Mouse (Mus musculus): Measurements from ENCODE around the gene Negr1. TPM values are rescaled to one million over a fixed set of nuclear protein-coding genes. Genes with fewer than 3 reads are reported as not detected.

Negr1 gene
- polyA plus RNA-seq, 1 experiment from 2014 or later: 8.8 TPM

GRCm38 (mm10) chr3:157066331-157066730 is 504.7 kb downstream of the Negr1 start:
- Histone ChIP-seq H3K9ac (no peak overlapping the region), H3K4me3 (no peak overlapping the region), H3K4me2 (replicated peaks) (no peak overlapping the region), H3K27ac (no peak overlapping the region), H3K9me3 (no peaks in the 10 kb centered on the region), H3K36me3 (no peaks in the 10 kb centered on the region), H3K27me3 (replicated peaks) (no peaks in the 10 kb centered on the region), H3K4me1 (no peaks in the 10 kb centered on the region)
- ATAC-seq (ENCODE audit: low FRiP score, low read depth): no peak

DNA sequence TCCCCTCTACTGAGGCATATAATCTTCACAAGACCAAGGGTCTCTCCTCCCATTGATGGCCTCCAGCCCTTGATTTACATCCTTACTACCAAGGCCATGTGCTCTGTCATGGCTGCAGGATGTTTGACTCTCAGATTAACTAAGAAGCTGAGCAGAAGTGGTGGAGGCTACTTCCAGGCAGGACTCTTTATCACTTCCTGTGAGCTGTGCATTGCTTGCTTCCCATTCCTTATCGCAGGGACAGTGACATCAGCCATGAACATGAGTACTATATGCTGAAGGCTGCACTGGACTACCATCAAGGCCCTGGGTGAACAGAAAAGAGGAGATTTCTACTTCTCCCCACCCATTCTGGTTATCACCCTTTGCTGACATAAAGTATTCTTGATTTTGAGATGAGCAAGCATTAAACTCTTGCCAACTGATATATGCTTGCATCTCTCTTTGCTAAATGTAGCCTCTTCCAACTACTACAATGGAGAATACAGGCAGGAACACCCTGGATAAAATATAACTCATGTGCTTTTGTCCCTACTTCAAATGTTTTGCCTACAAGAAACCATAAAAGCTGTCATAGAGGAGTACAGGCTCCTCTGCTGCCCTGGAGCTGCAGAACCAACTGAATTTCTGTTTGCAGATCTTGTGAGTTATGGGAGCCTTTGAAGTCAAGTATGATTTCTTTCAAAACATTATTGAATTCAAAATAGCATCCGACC is 517.8 kb downstream of the Negr1 start:
- Histone ChIP-seq H3K9ac (no peak overlapping the region), H3K27ac (no peak overlapping the region), H3K4me3 (no peak overlapping the region), H3K27me3 (replicated peaks) (no peaks in the 10 kb centered on the region), H3K36me3 (no peaks in the 10 kb centered on the region), H3K9me3 (no peaks in the 10 kb centered on the region), H3K4me2 (replicated peaks) (no peak overlapping the region), H3K4me1 (no peaks in the 10 kb centered on the region)
- 80% methylated on average over 2 of the region's 2 CpGs for WGBS
- ATAC-seq (ENCODE audit: low FRiP score, low read depth): no peak

- no peaks in the 10 kb centered on the region for H3K36me3 ChIP-seq
These were observed 518.3 kb downstream of the Negr1 start for GRCm38 (mm10) chr3:157079966-157080306.

DNA sequence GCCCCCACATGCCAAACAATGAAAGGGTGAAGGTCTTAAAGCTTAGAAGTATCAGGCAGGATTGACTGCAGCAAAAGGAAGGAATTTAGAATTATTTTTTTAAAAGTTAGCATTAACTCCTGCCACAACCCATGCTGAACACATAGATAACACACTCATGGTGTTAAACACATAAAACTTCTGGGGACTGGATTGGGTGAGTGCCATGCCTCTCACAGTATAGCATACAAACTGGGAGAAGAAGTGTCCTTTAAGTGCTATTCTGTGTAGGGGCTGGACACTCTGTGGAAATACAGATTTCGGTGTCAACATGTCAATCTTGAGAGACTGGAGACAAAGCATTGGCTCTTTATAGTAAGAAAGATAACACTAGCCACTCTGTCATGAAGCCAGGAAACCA is 519.0 kb downstream of the Negr1 start:
- H3K4me2 ChIP-seq (replicated peaks): no peak overlapping the region
- no peak for ATAC-seq (ENCODE audit: low FRiP score, low read depth)
- 92% methylated on average over 1 of the region's 1 CpGs for WGBS
- no peaks in the 10 kb centered on the region for H3K36me3 ChIP-seq
- H3K9ac ChIP-seq: no peak overlapping the region
- H3K4me1 ChIP-seq: no peaks in the 10 kb centered on the region
- H3K27ac ChIP-seq: no peak overlapping the region
- no peaks in the 10 kb centered on the region for H3K9me3 ChIP-seq
- no peak overlapping the region for H3K4me3 ChIP-seq
- H3K27me3 ChIP-seq (replicated peaks): no peaks in the 10 kb centered on the region

More at GRCm38 (mm10) chr3:157079966-157080306, 518.3 kb downstream of the Negr1 start:
- Histone ChIP-seq H3K9ac (no peak overlapping the region), H3K4me3 (no peak overlapping the region), H3K27me3 (replicated peaks) (no peaks in the 10 kb centered on the region), H3K27ac (no peak overlapping the region), H3K4me2 (replicated peaks) (no peak overlapping the region), H3K4me1 (no peaks in the 10 kb centered on the region), H3K9me3 (no peaks in the 10 kb centered on the region)
- ATAC-seq (ENCODE audit: low FRiP score, low read depth): no peak
- 69% methylated on average over 1 of the region's 1 CpGs for WGBS

GRCm38 (mm10) chr3:157082808-157083784 is 521.5 kb downstream of the Negr1 start:
- Histone ChIP-seq H3K9me3 (no peaks in the 10 kb centered on the region), H3K27ac (no peak overlapping the region), H3K4me2 (replicated peaks) (no peak overlapping the region), H3K4me1 (no peaks in the 10 kb centered on the region), H3K36me3 (no peaks in the 10 kb centered on the region), H3K9ac (no peak overlapping the region), H3K4me3 (no peak overlapping the region), H3K27me3 (replicated peaks) (no peaks in the 10 kb centered on the region)
- WGBS: 83% methylated on average over 8 of the region's 8 CpGs
- ATAC-seq (ENCODE audit: low FRiP score, low read depth): no peak

DNA sequence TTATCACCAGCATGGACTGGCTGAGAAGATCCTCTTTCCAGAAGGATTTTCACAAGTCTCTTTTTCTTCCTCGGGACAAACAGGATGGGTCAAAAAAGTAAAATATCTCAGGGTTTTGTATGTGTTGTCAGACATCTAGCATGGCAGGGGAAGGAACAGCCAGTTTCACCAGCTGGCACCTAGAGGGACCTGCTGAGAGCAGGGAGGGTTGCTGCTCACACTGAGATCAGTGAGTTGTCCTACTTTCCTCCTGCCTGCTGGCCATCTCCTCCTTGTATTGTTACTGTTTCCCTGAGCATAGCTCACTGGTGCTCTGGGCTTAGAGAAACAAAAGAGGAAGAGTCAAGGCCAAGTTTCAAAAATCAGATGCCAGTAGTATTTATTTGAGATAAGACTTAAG is 523.6 kb downstream of the Negr1 start:
- 89% methylated on average over 1 of the region's 1 CpGs for WGBS
- H3K4me3 ChIP-seq: no peak overlapping the region

GRCm38 (mm10) chr3:157090051-157090450 is 528.5 kb downstream of the Negr1 start:
- Histone ChIP-seq H3K4me3 (no peak overlapping the region), H3K4me1 (no peaks in the 10 kb centered on the region), H3K27me3 (replicated peaks) (no peaks in the 10 kb centered on the region), H3K27ac (no peak overlapping the region), H3K9ac (no peak overlapping the region), H3K9me3 (no peaks in the 10 kb centered on the region), H3K36me3 (no peaks in the 10 kb centered on the region), H3K4me2 (replicated peaks) (no peak overlapping the region)
- no peak for ATAC-seq (ENCODE audit: low FRiP score, low read depth)
- 70% methylated on average over 4 of the region's 4 CpGs for WGBS

More for the DNA sequence above, 523.6 kb downstream of the Negr1 start:
- no peaks in the 10 kb centered on the region for H3K27me3 ChIP-seq (replicated peaks)
- ATAC-seq (ENCODE audit: low FRiP score, low read depth): no peak
- no peaks in the 10 kb centered on the region for H3K4me1 ChIP-seq
- H3K27ac ChIP-seq: no peak overlapping the region
- no peaks in the 10 kb centered on the region for H3K36me3 ChIP-seq
- H3K9me3 ChIP-seq: no peaks in the 10 kb centered on the region
- no peak overlapping the region for H3K4me2 ChIP-seq (replicated peaks)
- H3K9ac ChIP-seq: no peak overlapping the region

- H3K4me3 ChIP-seq: no peak overlapping the region
- no peak for ATAC-seq (ENCODE audit: low FRiP score, low read depth)
- no peak overlapping the region for H3K27ac ChIP-seq
These were observed 534.7 kb downstream of the Negr1 start for GRCm38 (mm10) chr3:157096284-157096683.

GRCm38 (mm10) chr3:157097514-157097913 is 535.9 kb downstream of the Negr1 start:
- H3K36me3 ChIP-seq: no peaks in the 10 kb centered on the region
- no peaks in the 10 kb centered on the region for H3K4me1 ChIP-seq
- H3K9me3 ChIP-seq: no peaks in the 10 kb centered on the region
- no peak overlapping the region for H3K9ac ChIP-seq
- ATAC-seq (ENCODE audit: low FRiP score, low read depth): no peak
- no peak overlapping the region for H3K4me3 ChIP-seq
- no peak overlapping the region for H3K4me2 ChIP-seq (replicated peaks)
- H3K27ac ChIP-seq: no peak overlapping the region
- H3K27me3 ChIP-seq (replicated peaks): no peaks in the 10 kb centered on the region

More at GRCm38 (mm10) chr3:157096284-157096683, 534.7 kb downstream of the Negr1 start:
- no peaks in the 10 kb centered on the region for H3K27me3 ChIP-seq (replicated peaks)
- no peak overlapping the region for H3K9ac ChIP-seq
- no peaks in the 10 kb centered on the region for H3K36me3 ChIP-seq
- 98% methylated on average over 1 of the region's 1 CpGs for WGBS
- no peaks in the 10 kb centered on the region for H3K9me3 ChIP-seq
- H3K4me1 ChIP-seq: no peaks in the 10 kb centered on the region
- no peak overlapping the region for H3K4me2 ChIP-seq (replicated peaks)

DNA sequence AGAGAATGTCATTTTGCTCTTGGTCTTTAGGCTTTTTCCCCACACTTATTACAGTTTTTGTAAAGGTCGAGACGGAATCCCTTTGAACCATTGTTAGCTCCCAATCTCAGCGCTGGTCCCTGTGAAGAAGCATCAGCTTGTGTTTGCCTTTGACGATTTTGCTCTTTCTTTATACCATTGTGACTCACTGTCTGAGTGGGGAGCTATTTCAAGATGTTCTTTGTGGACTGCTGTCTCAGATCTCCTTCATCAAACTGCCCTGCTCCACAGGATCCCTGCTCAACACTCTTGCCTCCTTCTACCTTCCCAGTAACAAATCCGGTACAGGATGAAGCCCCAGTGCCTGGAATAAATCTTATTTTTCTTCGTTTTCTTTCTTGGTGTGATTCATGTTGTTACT is 536.8 kb downstream of the Negr1 start:
- H3K9me3 ChIP-seq: no peaks in the 10 kb centered on the region
- 53% methylated on average over 6 of the region's 6 CpGs for WGBS
- H3K4me3 ChIP-seq: no peak overlapping the region
- ATAC-seq (ENCODE audit: low FRiP score, low read depth): no peak
- H3K27me3 ChIP-seq (replicated peaks): no peaks in the 10 kb centered on the region
- H3K4me2 ChIP-seq (replicated peaks): no peak overlapping the region
- no peak overlapping the region for H3K9ac ChIP-seq
- no peaks in the 10 kb centered on the region for H3K4me1 ChIP-seq
- no peaks in the 10 kb centered on the region for H3K36me3 ChIP-seq
- no peak overlapping the region for H3K27ac ChIP-seq

GRCm38 (mm10) chr3:157104866-157105579 is 543.4 kb downstream of the Negr1 start:
- no peaks in the 10 kb centered on the region for H3K36me3 ChIP-seq
- no peak overlapping the region for H3K4me3 ChIP-seq
- H3K4me1 ChIP-seq: no peaks in the 10 kb centered on the region
- H3K9me3 ChIP-seq: no peaks in the 10 kb centered on the region
- H3K9ac ChIP-seq: no peak overlapping the region
- H3K4me2 ChIP-seq (replicated peaks): no peak overlapping the region
- no peaks in the 10 kb centered on the region for H3K27me3 ChIP-seq (replicated peaks)
- 86% methylated on average over 3 of the region's 3 CpGs for WGBS
- H3K27ac ChIP-seq: no peak overlapping the region
- no peak for ATAC-seq (ENCODE audit: low FRiP score, low read depth)

DNA sequence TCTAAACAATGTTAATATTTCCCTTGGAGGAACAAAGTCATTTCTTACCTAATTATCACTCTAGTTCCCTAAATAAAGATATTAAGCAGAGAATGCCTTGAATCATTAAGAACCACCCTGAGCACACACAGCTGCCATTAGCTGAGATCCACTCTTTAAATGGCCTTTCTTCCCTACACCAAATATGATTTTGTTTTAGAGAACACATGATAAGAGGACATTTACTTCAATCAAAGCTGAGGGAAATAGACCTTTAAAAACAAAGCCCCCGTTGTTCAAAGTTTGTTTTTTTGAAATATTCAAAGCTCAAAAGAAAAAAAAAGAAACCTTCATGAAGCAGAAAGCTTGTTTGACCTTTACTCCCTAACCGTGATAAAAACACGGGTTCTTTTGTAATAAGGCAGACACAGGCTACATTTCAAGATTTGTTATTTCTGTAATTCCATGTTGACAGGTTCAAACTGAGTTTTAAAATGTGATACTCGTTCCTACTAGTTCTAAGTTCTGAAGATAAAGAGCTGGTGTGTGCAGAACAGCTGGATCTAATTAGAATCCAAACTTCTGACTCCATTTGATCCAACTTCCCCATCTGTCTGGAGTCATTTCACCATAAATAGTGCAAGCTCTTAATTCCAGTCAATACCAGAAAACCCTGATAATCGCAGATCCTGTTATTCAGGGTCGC is 544.1 kb downstream of the Negr1 start:
- Histone ChIP-seq H3K4me2 (replicated peaks) (no peak overlapping the region), H3K36me3 (no peaks in the 10 kb centered on the region), H3K4me3 (no peak overlapping the region), H3K9ac (no peak overlapping the region), H3K4me1 (no peaks in the 10 kb centered on the region), H3K27ac (no peak overlapping the region), H3K27me3 (replicated peaks) (no peaks in the 10 kb centered on the region), H3K9me3 (no peaks in the 10 kb centered on the region)
- ATAC-seq (ENCODE audit: low FRiP score, low read depth): no peak
- WGBS: 73% methylated on average over 6 of the region's 6 CpGs
